Mouse (Mus musculus) E14TG2a.4 (cell line): ENCODE results near the gene Tiam1.

ENCODE experiments used
- H3K27me3 ChIP-seq: 2 replicates; pipeline ENCODE4 v1.6.1; 2014; ENCODE audit warnings: low read length, control low read depth; ENCODE audit not compliant: insufficient read depth
- H3K36me3 ChIP-seq: 2 replicates; pipeline ENCODE4 v1.6.1; 2014; ENCODE audit warnings: low read length, control low read depth; ENCODE audit not compliant: insufficient read depth
- H3K4me1 ChIP-seq: replicated peaks from 2 replicates; pipeline ENCODE4 v1.6.1; 2014; ENCODE audit warnings: low read depth, low read length, control low read depth
- H3K4me3 ChIP-seq: replicated peaks from 2 replicates; pipeline ENCODE4 v1.5.1; 2014; ENCODE audit warnings: mild to moderate bottlenecking, low read length
- H3K9me3 ChIP-seq: 2 replicates; pipeline ENCODE4 v1.6.1; 2014; ENCODE audit warnings: low read length, control low read depth
- CTCF ChIP-seq: conservative IDR thresholded peaks from 2 replicates; pipeline ENCODE4 v1.5.1; 2014; ENCODE audit warnings: low read length
- NANOG ChIP-seq: IDR thresholded peaks from 2 replicates; pipeline ENCODE4 v1.6.1; 2014; ENCODE audit warnings: borderline replicate concordance, low read length, mixed read lengths
- POU5F1 ChIP-seq: IDR thresholded peaks from 2 replicates; pipeline ENCODE4 v1.6.1; 2014; ENCODE audit warnings: low read length, borderline replicate concordance

Tiam1 gene

GRCm38 (mm10) chr16:89986672-89987362 is 156.8 kb downstream of the Tiam1 start:
- TF ChIP-seq CTCF = no peak
- TF ChIP-seq NANOG = no peak
- TF ChIP-seq POU5F1 = no peak
- Histone ChIP-seq H3K27me3 (no peaks in the 10 kb centered on the region), H3K4me1 (peaks cover 34% of the 10 kb centered on the region), H3K4me3 (no peak overlapping the region), H3K36me3 (no peaks in the 10 kb centered on the region), H3K9me3 (no peaks in the 10 kb centered on the region)

- no peak for TF ChIP-seq CTCF
- no peak overlapping the region for H3K4me3 ChIP-seq
- no peaks in the 10 kb centered on the region for H3K9me3 ChIP-seq
These were observed 157.7 kb downstream of the Tiam1 start for GRCm38 (mm10) chr16:89985702-89986481.

GRCm38 (mm10) chr16:89980075-89980744 is 163.4 kb downstream of the Tiam1 start:
- no peaks in the 10 kb centered on the region for H3K27me3 ChIP-seq
- H3K4me3 ChIP-seq = no peak overlapping the region
- H3K4me1 ChIP-seq = peaks cover 22% of the 10 kb centered on the region
- no peaks in the 10 kb centered on the region for H3K9me3 ChIP-seq
- H3K36me3 ChIP-seq = no peaks in the 10 kb centered on the region
- TF ChIP-seq NANOG (no peak), CTCF (no peak), POU5F1 (no peak)

More at GRCm38 (mm10) chr16:89985702-89986481, 157.7 kb downstream of the Tiam1 start:
- H3K36me3 ChIP-seq = no peaks in the 10 kb centered on the region
- peaks cover 34% of the 10 kb centered on the region for H3K4me1 ChIP-seq
- no peaks in the 10 kb centered on the region for H3K27me3 ChIP-seq

GRCm38 (mm10) chr16:89975441-89975840 is 168.1 kb downstream of the Tiam1 start:
- H3K27me3 ChIP-seq = no peaks in the 10 kb centered on the region
- peaks cover 35% of the 10 kb centered on the region for H3K4me1 ChIP-seq
- TF ChIP-seq NANOG = no peak
- no peaks in the 10 kb centered on the region for H3K9me3 ChIP-seq
- no peak overlapping the region for H3K4me3 ChIP-seq
- no peaks in the 10 kb centered on the region for H3K36me3 ChIP-seq

GRCm38 (mm10) chr16:89973814-89974712 is 169.5 kb downstream of the Tiam1 start:
- no peaks in the 10 kb centered on the region for H3K36me3 ChIP-seq
- peaks cover 24% of the 10 kb centered on the region for H3K4me1 ChIP-seq
- TF ChIP-seq POU5F1 = no peak
- no peak for TF ChIP-seq CTCF
- no peak for TF ChIP-seq NANOG
- no peaks in the 10 kb centered on the region for H3K9me3 ChIP-seq
- H3K4me3 ChIP-seq = no peak overlapping the region
- H3K27me3 ChIP-seq = no peaks in the 10 kb centered on the region

- H3K4me1 ChIP-seq = peaks cover 28% of the 10 kb centered on the region
- TF ChIP-seq POU5F1 (no peak), NANOG (no peak), CTCF (no peak)
These were observed 170.6 kb downstream of the Tiam1 start for GRCm38 (mm10) chr16:89972854-89973487.

GRCm38 (mm10) chr16:89972018-89972417 is 171.6 kb downstream of the Tiam1 start:
- no peaks in the 10 kb centered on the region for H3K27me3 ChIP-seq
- TF ChIP-seq POU5F1 (no peak), CTCF (no peak)
- H3K9me3 ChIP-seq = no peaks in the 10 kb centered on the region
- H3K4me3 ChIP-seq = no peak overlapping the region
- H3K36me3 ChIP-seq = no peaks in the 10 kb centered on the region
- H3K4me1 ChIP-seq = peaks cover 22% of the 10 kb centered on the region

More at GRCm38 (mm10) chr16:89972854-89973487, 170.6 kb downstream of the Tiam1 start:
- Histone ChIP-seq H3K9me3 (no peaks in the 10 kb centered on the region), H3K4me3 (no peak overlapping the region), H3K27me3 (no peaks in the 10 kb centered on the region), H3K36me3 (no peaks in the 10 kb centered on the region)

- no peak for TF ChIP-seq POU5F1
- TF ChIP-seq NANOG = no peak
- TF ChIP-seq CTCF = no peak
- Histone ChIP-seq H3K9me3 (no peaks in the 10 kb centered on the region), H3K4me1 (peaks cover 10% of the 10 kb centered on the region), H3K36me3 (no peaks in the 10 kb centered on the region), H3K27me3 (no peaks in the 10 kb centered on the region), H3K4me3 (no peak overlapping the region)
These were observed 175.5 kb downstream of the Tiam1 start for GRCm38 (mm10) chr16:89968058-89968457.
